Mouse (Mus musculus): ENCODE data around the gene Cubn. TPM values are rescaled to one million over a fixed set of nuclear protein-coding genes. Genes with fewer than 3 reads are reported as not detected.

Cubn gene
- polyA plus RNA-seq, 1 experiment from 2014 or later = 0.30 TPM

- Histone ChIP-seq H3K4me1 (replicated peaks) (no peaks in the 10 kb centered on the region), H3K27me3 (no peaks in the 10 kb centered on the region), H3K9ac (no peak overlapping the region), H3K36me3 (no peaks in the 10 kb centered on the region), H3K27ac (replicated peaks) (no peak overlapping the region), H3K9me3 (no peaks in the 10 kb centered on the region), H3K4me3 (no peak overlapping the region), H3K4me2 (no peak overlapping the region)
- 89% methylated on average over 14 of the region's 14 CpGs for WGBS
- no peak for ATAC-seq (ENCODE audit: low FRiP score, low read depth)
Observed at GRCm38 (mm10) chr2:13421974-13422760, 69.4 kb downstream of the Cubn start.

GRCm38 (mm10) chr2:13416765-13417524, 74.7 kb downstream of the Cubn start:
- no peak overlapping the region for H3K4me3 ChIP-seq
- no peak for ATAC-seq (ENCODE audit: low FRiP score, low read depth)
- H3K36me3 ChIP-seq = no peaks in the 10 kb centered on the region
- H3K4me1 ChIP-seq (replicated peaks) = peaks cover 7% of the 10 kb centered on the region; the same call in 1 of the 2 replicates
- no peak overlapping the region for H3K4me2 ChIP-seq
- no peaks in the 10 kb centered on the region for H3K27me3 ChIP-seq
- H3K27ac ChIP-seq (replicated peaks) = no peak overlapping the region
- no peaks in the 10 kb centered on the region for H3K9me3 ChIP-seq
- 75% methylated on average over 3 of the region's 3 CpGs for WGBS
- H3K9ac ChIP-seq = no peak overlapping the region

- no peak overlapping the region for H3K4me2 ChIP-seq
- H3K4me3 ChIP-seq = no peak overlapping the region
- ATAC-seq (ENCODE audit: low FRiP score, low read depth) = peak; percentile 69; the same call in 1 of the 2 replicates
- WGBS = 62% methylated on average over 4 of the region's 4 CpGs
- H3K9me3 ChIP-seq = no peaks in the 10 kb centered on the region
- no peak overlapping the region for H3K9ac ChIP-seq
- H3K27ac ChIP-seq (replicated peaks) = peak overlapping the region; percentile 22; the same call in 1 of the 2 replicates
- no peaks in the 10 kb centered on the region for H3K27me3 ChIP-seq
- peaks cover 7% of the 10 kb centered on the region; the same call in 1 of the 2 replicates for H3K4me1 ChIP-seq (replicated peaks)
- H3K36me3 ChIP-seq = no peaks in the 10 kb centered on the region
Observed at GRCm38 (mm10) chr2:13413520-13414178, 78.0 kb downstream of the Cubn start.

GRCm38 (mm10) chr2:13410660-13411059, 81.0 kb downstream of the Cubn start:
- Histone ChIP-seq H3K36me3 (no peaks in the 10 kb centered on the region), H3K4me2 (no peak overlapping the region), H3K27ac (replicated peaks) (no peak overlapping the region), H3K9me3 (no peaks in the 10 kb centered on the region), H3K9ac (no peak overlapping the region), H3K27me3 (no peaks in the 10 kb centered on the region), H3K4me3 (no peak overlapping the region), H3K4me1 (replicated peaks) (peaks cover 17% of the 10 kb centered on the region)
- WGBS = 79% methylated on average over 5 of the region's 5 CpGs
- no peak for ATAC-seq (ENCODE audit: low FRiP score, low read depth)

- Histone ChIP-seq H3K9ac (no peak overlapping the region), H3K4me3 (no peak overlapping the region), H3K27me3 (no peaks in the 10 kb centered on the region), H3K4me1 (replicated peaks) (peaks cover 14% of the 10 kb centered on the region), H3K9me3 (no peaks in the 10 kb centered on the region), H3K27ac (replicated peaks) (no peak overlapping the region), H3K4me2 (no peak overlapping the region), H3K36me3 (no peaks in the 10 kb centered on the region)
- WGBS = 85% methylated on average over 2 of the region's 2 CpGs
- no peak for ATAC-seq (ENCODE audit: low FRiP score, low read depth)
Observed at GRCm38 (mm10) chr2:13409767-13410519, 81.7 kb downstream of the Cubn start.

GRCm38 (mm10) chr2:13408333-13408732, 83.3 kb downstream of the Cubn start:
- no peak overlapping the region for H3K4me3 ChIP-seq
- no peaks in the 10 kb centered on the region for H3K36me3 ChIP-seq
- no peaks in the 10 kb centered on the region for H3K9me3 ChIP-seq
- no peak overlapping the region for H3K9ac ChIP-seq
- peaks cover 9% of the 10 kb centered on the region; the same call in 1 of the 2 replicates for H3K4me1 ChIP-seq (replicated peaks)
- no peak overlapping the region for H3K27ac ChIP-seq (replicated peaks)
- no peak overlapping the region for H3K4me2 ChIP-seq
- no peaks in the 10 kb centered on the region for H3K27me3 ChIP-seq
- 86% methylated on average over 3 of the region's 3 CpGs for WGBS
- ATAC-seq (ENCODE audit: low FRiP score, low read depth) = no peak

- Histone ChIP-seq H3K4me3 (no peak overlapping the region), H3K36me3 (no peaks in the 10 kb centered on the region), H3K4me1 (replicated peaks) (peaks cover 9% of the 10 kb centered on the region; the same call in 1 of the 2 replicates), H3K9me3 (no peaks in the 10 kb centered on the region), H3K27me3 (no peaks in the 10 kb centered on the region), H3K9ac (no peak overlapping the region), H3K4me2 (no peak overlapping the region), H3K27ac (replicated peaks) (no peak overlapping the region)
- ATAC-seq (ENCODE audit: low FRiP score, low read depth) = no peak
Observed at GRCm38 (mm10) chr2:13407698-13408097, 83.9 kb downstream of the Cubn start.

- Histone ChIP-seq H3K9me3 (no peaks in the 10 kb centered on the region), H3K27ac (replicated peaks) (no peak overlapping the region), H3K36me3 (no peaks in the 10 kb centered on the region), H3K4me3 (no peak overlapping the region), H3K27me3 (no peaks in the 10 kb centered on the region), H3K4me1 (replicated peaks) (peaks cover 9% of the 10 kb centered on the region; the same call in 1 of the 2 replicates), H3K4me2 (no peak overlapping the region), H3K9ac (no peak overlapping the region)
- WGBS = 23% methylated on average over 5 of the region's 5 CpGs
- ATAC-seq (ENCODE audit: low FRiP score, low read depth) = peak; percentile 87
Observed at GRCm38 (mm10) chr2:13407272-13407671, 84.3 kb downstream of the Cubn start.

- Histone ChIP-seq H3K4me1 (replicated peaks) (peaks cover 9% of the 10 kb centered on the region; the same call in 1 of the 2 replicates), H3K9me3 (no peaks in the 10 kb centered on the region), H3K36me3 (no peaks in the 10 kb centered on the region), H3K4me3 (no peak overlapping the region), H3K27ac (replicated peaks) (no peak overlapping the region), H3K27me3 (no peaks in the 10 kb centered on the region), H3K4me2 (no peak overlapping the region), H3K9ac (no peak overlapping the region)
- no peak for ATAC-seq (ENCODE audit: low FRiP score, low read depth)
- 88% methylated on average over 5 of the region's 5 CpGs for WGBS
Observed at GRCm38 (mm10) chr2:13404986-13405678, 86.5 kb downstream of the Cubn start.

GRCm38 (mm10) chr2:13400831-13401230, 90.8 kb downstream of the Cubn start:
- ATAC-seq (ENCODE audit: low FRiP score, low read depth) = no peak
- H3K9me3 ChIP-seq = no peaks in the 10 kb centered on the region
- no peak overlapping the region for H3K9ac ChIP-seq
- no peaks in the 10 kb centered on the region for H3K27me3 ChIP-seq
- WGBS = 87% methylated on average over 6 of the region's 6 CpGs
- peaks cover 17% of the 10 kb centered on the region for H3K4me1 ChIP-seq (replicated peaks)
- no peaks in the 10 kb centered on the region for H3K36me3 ChIP-seq
- no peak overlapping the region for H3K4me3 ChIP-seq
- H3K4me2 ChIP-seq = no peak overlapping the region
- no peak overlapping the region for H3K27ac ChIP-seq (replicated peaks)

GRCm38 (mm10) chr2:13399480-13400072, 92.0 kb downstream of the Cubn start:
- no peak overlapping the region for H3K4me2 ChIP-seq
- H3K9ac ChIP-seq = no peak overlapping the region
- peak overlapping the region; percentile 63 for H3K27ac ChIP-seq (replicated peaks)
- no peaks in the 10 kb centered on the region for H3K9me3 ChIP-seq
- H3K36me3 ChIP-seq = no peaks in the 10 kb centered on the region
- ATAC-seq (ENCODE audit: low FRiP score, low read depth) = peak; percentile 37; the same call in 1 of the 2 replicates
- 53% methylated on average over 5 of the region's 5 CpGs for WGBS
- H3K4me3 ChIP-seq = no peak overlapping the region
- peaks cover 17% of the 10 kb centered on the region for H3K4me1 ChIP-seq (replicated peaks)
- no peaks in the 10 kb centered on the region for H3K27me3 ChIP-seq
